Mouse (Mus musculus) left cerebral cortex, adult 2 months (tissue): ENCODE results near the gene Pde10a. TPM values are rescaled to one million over a fixed set of nuclear protein-coding genes. Genes with fewer than 3 reads are reported as not detected.

Source experiments
- DNase-seq, 2 experiments: peaks; one replicate each; pipeline ENCODE4 v3.0.0; 2021 to 2022; ENCODE audit warnings: low spot score in 2 of 2, mixed read lengths in 1 of 2; ENCODE audit errors: extremely low spot score in 1 of 2
- H3K27ac ChIP-seq: fragments of 200-600 bp; 2 replicates; pipeline ENCODE4 v1.8.1; 2022
- H3K4me3 ChIP-seq: fragments of 200-600 bp; 2 replicates; pipeline ENCODE4 v1.8.1; 2022
- CTCF ChIP-seq: fragments of 200-600 bp; IDR thresholded peaks from 2 replicates; pipeline ENCODE4 v1.8.1; 2022; ENCODE audit warnings: antibody characterized with exemption, mild to moderate bottlenecking, moderate library complexity
- intact Hi-C: fragments of 180-260 bp; cut with DNase I; formaldehyde crosslinking; loops from one replicate; pipeline ENCODE4 v1.15.1; 2025
- total RNA-seq, 2 experiments: library from RNA; stranded (reverse); gene quantifications; 2 replicates each; pipeline ENCODE4 v1.2.3; 2021

The Pde10a gene
- total RNA-seq, 2 experiments from 2014 or later = 78.0 to 113 TPM

DNA sequence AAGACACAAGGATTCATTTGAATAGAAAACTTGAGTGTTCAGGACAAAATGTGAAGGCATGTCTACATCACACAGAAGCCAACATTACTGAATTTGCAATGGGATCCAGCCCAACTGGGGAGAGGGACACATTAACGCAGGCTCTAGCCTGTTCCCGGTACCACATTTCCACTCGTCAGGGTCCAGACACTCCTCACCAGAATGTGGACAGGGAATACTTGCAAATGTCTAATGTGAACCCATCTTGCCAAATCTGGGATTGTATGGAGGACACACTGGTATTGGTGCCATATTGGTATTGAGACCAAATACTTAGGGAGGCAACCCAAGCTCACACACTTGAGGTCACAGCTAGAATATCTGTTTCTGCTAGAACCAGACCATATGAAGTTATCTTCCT is 77.8 kb downstream of the Pde10a start:
- TF ChIP-seq CTCF = no peak
- intact Hi-C loops = no loop called here
- Histone ChIP-seq H3K27ac (no peak overlapping the region), H3K4me3 (no peak overlapping the region)
- DNase-seq = no peak

DNA sequence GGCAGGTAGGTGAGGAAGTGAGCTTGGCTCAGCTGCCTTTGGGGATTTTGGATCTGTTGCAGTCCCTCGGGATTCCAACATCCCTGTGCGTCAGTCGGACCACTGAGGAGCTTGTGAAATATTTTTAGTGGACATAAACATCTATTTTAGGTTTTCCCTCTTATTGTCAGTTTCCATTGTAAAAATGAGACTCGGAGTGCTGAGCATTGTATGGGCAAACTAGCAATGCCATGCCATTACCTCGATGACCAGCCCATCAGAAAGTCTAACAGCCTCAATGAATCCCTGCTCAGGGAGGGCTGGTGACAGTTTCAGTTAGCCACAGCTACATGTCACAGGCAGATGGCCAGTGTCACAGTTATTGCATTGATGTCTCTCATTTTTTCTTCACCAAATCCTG is 80.7 kb downstream of the Pde10a start:
- no peak overlapping the region for H3K27ac ChIP-seq
- no peak for DNase-seq
- no peak overlapping the region for H3K4me3 ChIP-seq
- intact Hi-C loops = no loop called here
- no peak for TF ChIP-seq CTCF

DNA sequence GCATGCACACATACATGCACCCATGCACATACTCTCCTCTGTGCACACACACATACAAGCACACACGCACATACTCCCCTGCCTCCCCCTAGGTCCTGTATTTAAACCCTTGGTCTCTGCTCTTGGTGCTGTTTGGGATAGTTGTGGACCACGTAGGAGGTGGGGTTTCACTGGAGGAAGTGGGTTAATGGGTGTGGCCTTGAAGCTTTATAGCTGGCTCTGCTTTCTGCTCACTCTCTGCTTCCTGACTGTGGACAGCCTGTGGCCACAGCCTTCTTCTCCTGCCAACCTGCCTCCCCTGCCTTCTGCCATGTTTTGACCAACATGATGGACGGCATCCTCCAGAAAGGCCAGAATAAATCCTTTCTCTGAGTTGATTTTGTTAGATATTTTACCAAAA is 81.5 kb downstream of the Pde10a start:
- H3K27ac ChIP-seq = no peak overlapping the region
- intact Hi-C loops = no loop called here
- DNase-seq = no peak
- TF ChIP-seq CTCF = no peak
- H3K4me3 ChIP-seq = no peak overlapping the region

DNA sequence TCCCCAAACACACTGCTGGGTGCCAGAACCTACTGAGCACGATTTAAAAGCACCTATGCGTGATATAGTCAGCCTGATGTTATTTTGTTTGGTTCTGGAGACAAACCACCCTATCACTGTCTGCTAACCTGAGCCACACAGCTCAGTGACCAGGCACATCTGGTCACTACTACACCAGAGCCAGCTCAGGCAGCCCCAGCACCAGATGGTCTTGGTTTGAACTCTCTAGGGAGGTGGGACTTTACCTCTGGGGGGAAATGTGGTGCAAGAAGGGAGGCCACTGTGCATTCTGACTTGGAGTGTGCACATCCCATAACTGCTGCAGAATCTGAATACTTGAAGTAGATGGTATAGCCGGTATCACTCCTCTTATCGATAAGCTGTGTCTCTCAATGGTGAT is 86.7 kb downstream of the Pde10a start:
- intact Hi-C loops = loop anchor here (5.0 kb wide), 1 partner anchor 190 kb away; no protein-coding TSS in a partner anchor
- DNase-seq = no peak
- no peak overlapping the region for H3K4me3 ChIP-seq
- no peak overlapping the region for H3K27ac ChIP-seq
- TF ChIP-seq CTCF = no peak

DNA sequence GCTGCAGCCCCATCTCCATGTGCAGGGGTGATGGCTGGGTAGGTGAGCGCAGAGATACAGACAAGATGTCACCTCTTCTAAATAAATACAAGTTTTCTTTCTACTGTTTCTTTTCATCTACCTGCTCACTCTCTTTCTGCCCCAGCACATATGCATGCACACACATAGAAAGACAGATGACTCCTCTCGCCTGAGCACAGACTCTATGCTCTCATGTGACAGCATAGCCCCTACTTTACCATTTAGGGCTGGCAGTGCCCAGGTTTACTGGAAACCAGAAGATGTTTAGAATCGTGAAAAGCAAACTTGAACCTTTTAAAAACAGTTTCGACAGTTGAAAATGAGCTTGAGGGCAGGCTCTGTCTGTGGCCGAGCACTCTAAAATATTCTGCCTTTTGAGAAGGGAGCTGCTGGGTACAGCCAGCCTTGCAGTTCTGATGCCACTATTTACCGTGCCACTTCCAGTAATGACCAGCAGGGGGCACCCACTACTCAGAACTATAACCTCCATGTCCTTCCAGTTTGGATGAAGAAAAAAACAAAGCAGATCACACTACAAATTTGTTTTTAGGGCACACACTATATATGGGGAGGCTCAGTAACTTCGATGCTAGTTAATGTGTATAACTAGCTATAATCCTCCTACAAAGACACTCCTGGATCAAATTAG is 88.8 kb downstream of the Pde10a start:
- Histone ChIP-seq H3K27ac (no peak overlapping the region), H3K4me3 (no peak overlapping the region)
- peak; percentile 94 for TF ChIP-seq CTCF
- intact Hi-C loops = loop anchor here (1.0 to 5.0 kb wide), 2 partner anchors 188 to 321 kb away; no protein-coding TSS in a partner anchor
- peak; percentile 80 to 85 for DNase-seq

DNA sequence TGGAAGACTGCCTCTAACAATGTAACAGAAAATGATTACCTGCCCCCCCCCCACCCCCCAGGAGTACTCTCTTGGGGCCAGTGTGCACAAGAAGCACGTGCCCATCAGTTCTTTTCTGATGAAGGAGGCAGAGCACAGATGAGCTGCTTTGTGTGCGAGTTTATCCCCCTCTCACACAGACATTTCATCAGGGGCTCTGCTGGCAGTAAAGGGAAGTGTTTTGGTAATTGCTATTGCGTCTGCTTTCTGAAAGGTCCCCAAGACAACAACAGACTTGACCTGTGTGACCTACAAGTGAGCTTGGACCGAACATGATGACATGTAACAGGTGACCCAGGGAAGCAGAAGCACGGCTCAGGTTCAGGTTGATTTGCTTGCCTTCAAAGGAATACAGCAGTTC is 95.2 kb downstream of the Pde10a start:
- Histone ChIP-seq H3K27ac (no peak overlapping the region), H3K4me3 (no peak overlapping the region)
- TF ChIP-seq CTCF = no peak
- intact Hi-C loops = no loop called here
- DNase-seq = no peak

DNA sequence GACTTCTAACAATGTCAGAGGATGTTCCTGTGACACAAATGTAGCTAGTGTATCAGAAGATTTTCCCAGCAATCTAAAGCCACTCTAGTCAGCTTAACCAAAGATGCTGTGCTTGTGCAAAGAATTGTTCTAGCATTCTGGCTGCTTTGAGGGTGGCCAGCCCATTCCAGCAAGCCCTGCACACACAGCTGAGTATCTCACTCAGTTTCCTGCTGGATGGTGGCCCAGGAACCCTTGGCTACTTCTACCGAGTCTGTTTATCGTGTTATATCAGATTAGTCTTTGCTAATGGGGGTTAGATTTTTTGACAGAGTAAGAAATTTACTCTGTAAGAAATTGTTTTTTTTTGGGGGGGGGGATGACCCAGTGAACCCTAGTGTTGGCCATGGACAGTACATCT is 95.9 kb downstream of the Pde10a start:
- Histone ChIP-seq H3K4me3 (no peak overlapping the region), H3K27ac (no peak overlapping the region)
- no peak for TF ChIP-seq CTCF
- intact Hi-C loops = no loop called here
- DNase-seq = no peak

DNA sequence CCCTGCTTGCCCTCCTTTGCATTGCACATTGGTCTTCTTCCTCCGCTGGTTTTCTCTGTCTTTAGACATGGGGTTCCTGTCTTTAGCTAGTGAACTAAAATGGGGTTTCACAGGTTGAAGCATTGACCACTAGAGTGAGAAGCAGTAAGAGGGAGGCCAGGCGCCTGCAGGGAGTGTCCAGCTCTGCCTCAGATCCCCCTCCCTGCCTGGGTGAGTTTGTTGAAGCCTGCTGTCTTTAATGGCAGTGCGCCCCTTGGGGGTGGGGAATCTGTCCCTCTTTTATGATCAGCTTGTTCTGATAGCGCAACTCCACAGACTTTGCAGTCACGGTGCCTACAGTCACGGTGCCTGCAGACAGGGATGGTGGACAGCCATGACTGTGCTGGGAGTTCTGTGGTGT is 96.7 kb downstream of the Pde10a start:
- no peak for TF ChIP-seq CTCF
- intact Hi-C loops = no loop called here
- Histone ChIP-seq H3K27ac (no peak overlapping the region), H3K4me3 (no peak overlapping the region)
- DNase-seq = no peak

DNA sequence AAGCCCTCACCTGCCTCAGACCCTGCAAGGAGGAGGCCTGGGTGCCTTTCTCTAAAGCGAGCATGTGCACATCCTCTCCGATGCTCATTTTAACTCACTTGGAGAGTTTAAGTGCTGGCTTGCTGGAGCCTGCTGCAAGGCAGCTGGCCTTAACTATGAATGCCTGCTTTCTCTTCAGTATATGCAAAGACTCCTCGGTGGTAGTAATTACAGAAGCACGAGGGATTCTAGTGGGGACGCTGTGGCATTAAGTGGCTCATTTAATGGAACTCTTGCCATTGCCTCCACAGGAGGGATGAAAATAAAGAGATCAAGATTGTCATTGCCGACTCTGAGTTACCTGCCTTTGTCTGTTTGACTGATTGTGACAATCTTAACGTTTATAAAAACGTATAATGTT is 101.2 kb downstream of the Pde10a start:
- intact Hi-C loops = no loop called here
- H3K4me3 ChIP-seq = no peak overlapping the region
- H3K27ac ChIP-seq = no peak overlapping the region
- TF ChIP-seq CTCF = no peak
- DNase-seq = no peak

DNA sequence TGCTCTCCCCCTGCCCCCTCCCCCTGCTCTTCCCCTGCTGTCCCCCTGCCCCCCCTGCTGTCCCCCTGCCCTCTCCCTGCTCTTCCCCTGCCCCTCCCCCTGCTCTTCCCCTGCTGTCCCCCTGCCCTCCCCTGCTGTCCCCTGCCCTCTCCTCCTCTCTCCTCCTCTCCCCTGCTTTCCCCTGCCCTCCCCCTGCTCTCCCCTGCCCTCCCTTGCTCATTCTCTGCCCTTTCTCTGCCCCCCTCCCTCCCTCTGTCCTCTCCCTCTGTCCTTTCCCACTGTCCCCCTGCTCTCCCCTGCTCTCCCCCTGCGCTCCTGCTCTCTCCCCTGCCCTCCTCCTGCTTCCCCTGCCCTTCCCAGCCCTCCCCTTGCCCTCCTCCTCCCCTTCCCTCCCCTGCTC is 106.5 kb downstream of the Pde10a start:
- no peak for TF ChIP-seq CTCF
- no peak for DNase-seq
- Histone ChIP-seq H3K4me3 (no peak overlapping the region), H3K27ac (no peak overlapping the region)
- intact Hi-C loops = no loop called here

DNA sequence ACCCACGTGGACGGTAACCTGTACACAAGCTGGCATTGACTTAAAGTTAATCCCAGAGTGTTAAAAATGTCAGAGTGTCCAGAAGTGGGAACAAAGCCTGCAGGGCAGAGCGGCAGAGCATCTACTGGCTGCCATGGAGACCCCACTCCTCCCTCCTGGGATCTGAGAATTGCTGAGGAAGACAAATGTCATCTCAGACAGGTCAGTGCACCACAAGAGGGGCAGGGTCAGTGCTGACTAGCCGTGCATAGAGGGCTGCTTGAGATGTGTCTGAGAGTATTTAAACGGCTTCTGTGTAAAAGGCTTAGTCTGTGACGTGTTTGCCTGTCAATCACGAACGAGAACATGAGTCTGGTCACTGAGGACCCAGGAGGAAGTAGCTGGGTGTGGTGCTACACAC is 108.4 kb downstream of the Pde10a start:
- TF ChIP-seq CTCF = no peak
- no peak for DNase-seq
- Histone ChIP-seq H3K27ac (no peak overlapping the region), H3K4me3 (no peak overlapping the region)
- intact Hi-C loops = no loop called here

DNA sequence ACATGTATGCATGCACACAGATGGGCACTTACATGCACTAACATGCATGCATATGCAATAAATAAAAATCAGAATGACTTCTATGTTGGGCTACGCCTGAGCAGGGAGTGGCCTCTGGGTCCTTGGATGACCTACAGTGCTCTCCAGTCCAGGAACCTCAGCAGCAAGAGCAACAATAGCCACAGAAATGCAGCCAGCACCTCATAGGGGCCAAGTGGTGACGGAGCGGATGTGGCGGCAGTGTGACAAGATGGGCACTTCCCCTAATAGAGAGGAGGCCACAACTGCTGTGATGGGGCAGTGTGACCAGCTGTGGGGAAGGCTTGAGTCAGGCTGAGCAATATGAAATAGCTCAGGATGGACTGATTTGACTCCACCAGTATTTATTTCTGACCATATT is 109.3 kb downstream of the Pde10a start:
- Histone ChIP-seq H3K4me3 (no peak overlapping the region), H3K27ac (no peak overlapping the region)
- no peak for TF ChIP-seq CTCF
- no peak for DNase-seq
- intact Hi-C loops = no loop called here

DNA sequence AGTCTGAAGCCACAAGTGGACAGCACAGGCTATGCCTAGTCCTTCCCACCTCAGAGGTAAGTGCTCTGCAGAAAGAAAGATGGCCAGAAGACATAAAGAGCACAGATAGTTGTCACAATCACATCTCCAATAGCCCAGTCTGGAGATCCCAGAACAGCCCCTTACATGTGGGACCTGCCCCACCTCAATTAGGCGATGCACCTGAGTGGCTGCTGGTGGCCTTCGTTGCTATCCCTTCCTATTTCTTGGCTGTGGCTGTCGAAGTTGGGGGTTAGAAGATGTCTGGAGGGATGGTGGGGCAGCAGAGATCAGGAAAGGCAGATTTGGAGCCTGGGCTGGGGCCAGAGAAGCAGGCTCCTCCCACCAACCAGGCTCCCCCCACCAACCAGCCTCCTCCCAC is 111.1 kb downstream of the Pde10a start:
- H3K4me3 ChIP-seq = no peak overlapping the region
- intact Hi-C loops = loop anchor here (5.0 kb wide), 2 partner anchors 96 to 171 kb away; no protein-coding TSS in a partner anchor
- DNase-seq = no peak
- H3K27ac ChIP-seq = no peak overlapping the region
- no peak for TF ChIP-seq CTCF
